Mouse (Mus musculus) thymus, postnatal 25 days (tissue): ENCODE measurements around the gene Olfr834.

Experiments
- DNase-seq: peaks from one replicate; pipeline ENCODE4 v3.0.0; 2022

Olfr834 gene

GRCm38 (mm10) chr9:18987690-18988089 is at the start of gene Olfr834:
Gene Olfr834, plus strand, starts transcription at chr9:18987990.
- DNase-seq: no peak

GRCm38 (mm10) chr9:18962021-18962420 is 25.8 kb upstream of the Olfr834 start:
- DNase-seq: no peak

- DNase-seq: no peak
Measured at GRCm38 (mm10) chr9:19032435-19032834, 44.6 kb downstream of the Olfr834 start, which contains the start of gene Olfr835. Gene Olfr835, plus strand, starts transcription at chr9:19032735.
